Mouse (Mus musculus): ENCODE results near the gene Ifna7. TPM values are rescaled to one million over a fixed set of nuclear protein-coding genes. Genes with fewer than 3 reads are reported as not detected.

Ifna7 gene
- polyA plus RNA-seq, 1 experiment = not detected

- TF ChIP-seq GATA1 (IDR thresholded peaks at IDR 0.05; ENCODE audit: low read length) = no peak
- no peak for TF ChIP-seq TAL1 (IDR thresholded peaks at IDR 0.05; ENCODE audit: low read length)
- H3K4me1 ChIP-seq (ENCODE audit: control insufficient read depth) = no peaks in the 10 kb centered on the region
- H3K27me3 ChIP-seq (ENCODE audit: control insufficient read depth) = no peaks in the 10 kb centered on the region
- no peak overlapping the region for H3K4me3 ChIP-seq (replicated peaks)
- no peaks in the 10 kb centered on the region for H3K9me3 ChIP-seq (ENCODE audit: control insufficient read depth, low read length)
- no peaks in the 10 kb centered on the region for H3K36me3 ChIP-seq (ENCODE audit: control insufficient read depth)
Measured at GRCm38 (mm10) chr4:88845334-88845733, 29.3 kb downstream of the Ifna7 start.

GRCm38 (mm10) chr4:88849698-88850097, 33.7 kb downstream of the Ifna7 start, which contains the start of gene Ifna1:
Ifna1 (plus strand) TSS chr4:88850087.
- no peak within 1 kb of the TSS for H3K4me3 ChIP-seq (replicated peaks)
- no peaks in the 10 kb centered on the region for H3K4me1 ChIP-seq (ENCODE audit: control insufficient read depth)
- no peaks in the 10 kb centered on the region for H3K36me3 ChIP-seq (ENCODE audit: control insufficient read depth)
- no peaks in the 10 kb centered on the region for H3K27me3 ChIP-seq (ENCODE audit: control insufficient read depth)
- H3K9me3 ChIP-seq (ENCODE audit: control insufficient read depth, low read length) = no peaks in the 10 kb centered on the region
- TF ChIP-seq TAL1 (IDR thresholded peaks at IDR 0.05; ENCODE audit: low read length) = no peak
- no peak for TF ChIP-seq GATA1 (IDR thresholded peaks at IDR 0.05; ENCODE audit: low read length)

GRCm38 (mm10) chr4:88851026-88851763, 35.2 kb downstream of the Ifna7 start:
- Histone ChIP-seq H3K36me3 (ENCODE audit: control insufficient read depth) (no peaks in the 10 kb centered on the region), H3K4me3 (replicated peaks) (no peak overlapping the region), H3K9me3 (ENCODE audit: control insufficient read depth, low read length) (no peaks in the 10 kb centered on the region), H3K4me1 (ENCODE audit: control insufficient read depth) (no peaks in the 10 kb centered on the region), H3K27me3 (ENCODE audit: control insufficient read depth) (no peaks in the 10 kb centered on the region)
- TF ChIP-seq GATA1 (IDR thresholded peaks at IDR 0.05; ENCODE audit: low read length) = no peak
- no peak for TF ChIP-seq TAL1 (IDR thresholded peaks at IDR 0.05; ENCODE audit: low read length)

GRCm38 (mm10) chr4:88859214-88859613, 43.2 kb downstream of the Ifna7 start:
- no peaks in the 10 kb centered on the region for H3K9me3 ChIP-seq (ENCODE audit: control insufficient read depth, low read length)
- TF ChIP-seq GATA1 (IDR thresholded peaks at IDR 0.05; ENCODE audit: low read length) = no peak
- TF ChIP-seq TAL1 (IDR thresholded peaks at IDR 0.05; ENCODE audit: low read length) = no peak
- H3K4me1 ChIP-seq (ENCODE audit: control insufficient read depth) = no peaks in the 10 kb centered on the region
- no peak overlapping the region for H3K4me3 ChIP-seq (replicated peaks)
- no peaks in the 10 kb centered on the region for H3K36me3 ChIP-seq (ENCODE audit: control insufficient read depth)
- H3K27me3 ChIP-seq (ENCODE audit: control insufficient read depth) = peaks cover 24% of the 10 kb centered on the region

GRCm38 (mm10) chr4:88863309-88863708, 47.3 kb downstream of the Ifna7 start:
- Histone ChIP-seq H3K36me3 (ENCODE audit: control insufficient read depth) (no peaks in the 10 kb centered on the region), H3K9me3 (ENCODE audit: control insufficient read depth, low read length) (no peaks in the 10 kb centered on the region), H3K27me3 (ENCODE audit: control insufficient read depth) (peaks cover 48% of the 10 kb centered on the region), H3K4me3 (replicated peaks) (no peak overlapping the region), H3K4me1 (ENCODE audit: control insufficient read depth) (peaks cover 10% of the 10 kb centered on the region)
- TF ChIP-seq GATA1 (IDR thresholded peaks at IDR 0.05; ENCODE audit: low read length) (no peak), TAL1 (IDR thresholded peaks at IDR 0.05; ENCODE audit: low read length) (no peak)

GRCm38 (mm10) chr4:88864599-88864998, 48.6 kb downstream of the Ifna7 start:
- Histone ChIP-seq H3K9me3 (ENCODE audit: control insufficient read depth, low read length) (no peaks in the 10 kb centered on the region), H3K36me3 (ENCODE audit: control insufficient read depth) (no peaks in the 10 kb centered on the region), H3K27me3 (ENCODE audit: control insufficient read depth) (peaks cover 48% of the 10 kb centered on the region), H3K4me1 (ENCODE audit: control insufficient read depth) (peaks cover 12% of the 10 kb centered on the region), H3K4me3 (replicated peaks) (no peak overlapping the region)
- TF ChIP-seq TAL1 (IDR thresholded peaks at IDR 0.05; ENCODE audit: low read length) (no peak), GATA1 (IDR thresholded peaks at IDR 0.05; ENCODE audit: low read length) (no peak)

GRCm38 (mm10) chr4:88865011-88865569, 49.1 kb downstream of the Ifna7 start:
- TF ChIP-seq TAL1 (IDR thresholded peaks at IDR 0.05; ENCODE audit: low read length) (no peak), GATA1 (IDR thresholded peaks at IDR 0.05; ENCODE audit: low read length) (no peak)
- Histone ChIP-seq H3K9me3 (ENCODE audit: control insufficient read depth, low read length) (no peaks in the 10 kb centered on the region), H3K27me3 (ENCODE audit: control insufficient read depth) (peaks cover 48% of the 10 kb centered on the region), H3K36me3 (ENCODE audit: control insufficient read depth) (no peaks in the 10 kb centered on the region), H3K4me1 (ENCODE audit: control insufficient read depth) (peaks cover 12% of the 10 kb centered on the region), H3K4me3 (replicated peaks) (no peak overlapping the region)

Other genes with a start within 250 kb of the Ifna7 start
- not detected in 2 replicates for gene Ifna14, start 244.4 kb upstream of the Ifna7 start, polyA plus RNA-seq (2012)
- not detected in 2 replicates for gene Ifna9, start 223.8 kb upstream of the Ifna7 start, polyA plus RNA-seq (2012)
- not detected in 2 replicates for gene Ifna12, start 212.9 kb upstream of the Ifna7 start, polyA plus RNA-seq (2012)
- 0.03 TPM in 1 of 2 replicates, not detected in the other for gene C87499, start 181.8 kb upstream of the Ifna7 start, polyA plus RNA-seq (2012)
- gene Ifna13, start 171.8 kb upstream of the Ifna7 start, polyA plus RNA-seq (2012) = not detected in 2 replicates
- not detected in 2 replicates for gene Ifna16, start 139.3 kb upstream of the Ifna7 start, polyA plus RNA-seq (2012)
- not detected in 2 replicates for gene Ifna2, start 132.3 kb upstream of the Ifna7 start, polyA plus RNA-seq (2012)
- not detected in 2 replicates for gene Ifnab, start 124.9 kb upstream of the Ifna7 start, polyA plus RNA-seq (2012)
- 0.03 and 0.05 TPM in 2 replicates for gene Gm26566, start 94.4 kb upstream of the Ifna7 start, polyA plus RNA-seq (2012)
- gene Klhl9, start 93.8 kb upstream of the Ifna7 start, polyA plus RNA-seq (2012) = 0.08 and 0.10 TPM in 2 replicates
- gene Gm13271, start 61.4 kb upstream of the Ifna7 start, polyA plus RNA-seq (2012) = not detected in 2 replicates
- not detected in 2 replicates for gene Gm13283, start 56.1 kb upstream of the Ifna7 start, polyA plus RNA-seq (2012)
- gene Gm13290, start 42.4 kb upstream of the Ifna7 start, polyA plus RNA-seq (2012) = not detected in 2 replicates
- not detected in 2 replicates for gene Gm13289, start 39.3 kb upstream of the Ifna7 start, polyA plus RNA-seq (2012)
- not detected in 2 replicates for gene Gm13272, start 36.4 kb upstream of the Ifna7 start, polyA plus RNA-seq (2012)
- not detected in 2 replicates for gene Ifnz, start 34.1 kb upstream of the Ifna7 start, polyA plus RNA-seq (2012)
- gene Gm13276, start 30.5 kb upstream of the Ifna7 start, polyA plus RNA-seq (2012) = not detected in 2 replicates
- gene Gm13277, start 27.6 kb upstream of the Ifna7 start, polyA plus RNA-seq (2012) = not detected in 2 replicates
- gene Gm13278, start 24.7 kb upstream of the Ifna7 start, polyA plus RNA-seq (2012) = not detected in 2 replicates
- not detected in 2 replicates for gene Gm13275, start 21.7 kb upstream of the Ifna7 start, polyA plus RNA-seq (2012)
- gene Gm13279, start 18.8 kb upstream of the Ifna7 start, polyA plus RNA-seq (2012) = not detected in 2 replicates
- not detected in 2 replicates for gene Gm13285, start 16.6 kb upstream of the Ifna7 start, polyA plus RNA-seq (2012)
- gene Gm13287, start 13.0 kb upstream of the Ifna7 start, polyA plus RNA-seq (2012) = not detected in 2 replicates
- gene Gm13288, start 10.7 kb upstream of the Ifna7 start, polyA plus RNA-seq (2012) = not detected in 2 replicates
- gene Ifna11, start 3.7 kb downstream of the Ifna7 start, polyA plus RNA-seq (2012) = not detected in 2 replicates
- gene Ifna6, start 11.2 kb downstream of the Ifna7 start, polyA plus RNA-seq (2012) = not detected in 2 replicates
- not detected in 2 replicates for gene Ifna5, start 19.3 kb downstream of the Ifna7 start, polyA plus RNA-seq (2012)
- gene Ifna4, start 25.6 kb downstream of the Ifna7 start, polyA plus RNA-seq (2012) = not detected in 2 replicates
- gene Ifna1, start 33.9 kb downstream of the Ifna7 start, polyA plus RNA-seq (2012) = not detected in 2 replicates
- gene Ifne, start 64.0 kb downstream of the Ifna7 start, polyA plus RNA-seq (2012) = not detected in 2 replicates

Measured in erythroblast, embryonic 14.5 days (primary cell).